Mouse (Mus musculus) inflammation-experienced regulatory T-cells, adult 16 weeks (primary cell): ENCODE measurements around the gene Asap3. TPM values are rescaled to one million over a fixed set of nuclear protein-coding genes. Genes with fewer than 3 reads are reported as not detected.

Source experiments
- polyA plus RNA-seq: library from polyadenylated mRNA; unstranded; fragments of 100-300 nt; shearing (Covaris generic); gene quantifications from one replicate; pipeline ENCODE4 v1.2.1, GENCODE M21; 2017

Gene Asap3
- polyA plus RNA-seq = 0.32 TPM

GRCm38 (mm10) chr4:136206033-136206893 is at the start of gene Asap3:
Gene Asap3 (plus strand): TSS chr4:136206365.

GRCm38 (mm10) chr4:136172011-136172541 is 34.1 kb upstream of the Asap3 start, which contains the start of gene E2f2:
Gene E2f2 (plus strand): TSS chr4:136172394.

GRCm38 (mm10) chr4:136247729-136248463 is 41.7 kb downstream of the Asap3 start, which contains the start of gene Tcea3:
Gene Tcea3 (plus strand): TSS chr4:136247729.

GRCm38 (mm10) chr4:136284455-136284854 is 78.3 kb downstream of the Asap3 start, which contains the start of gene Zfp46:
Gene Zfp46 (plus strand): TSS chr4:136284683.

Other genes with a start within 250 kb of the Asap3 start
- 30.6 TPM for gene Gale, start 242.6 kb upstream of the Asap3 start, polyA plus RNA-seq
- 370 TPM for gene Lypla2, start 233.7 kb upstream of the Asap3 start, polyA plus RNA-seq
- 10.0 TPM for gene Pithd1, start 219.1 kb upstream of the Asap3 start, polyA plus RNA-seq
- 77.0 TPM for gene Eloa, start 184.6 kb upstream of the Asap3 start, polyA plus RNA-seq
- gene Rpl11, start 152.9 kb upstream of the Asap3 start, polyA plus RNA-seq = 301 TPM
- 265 TPM for gene Id3, start 62.9 kb upstream of the Asap3 start, polyA plus RNA-seq
- 17.4 TPM for gene E2f2, start 34.0 kb upstream of the Asap3 start, polyA plus RNA-seq
- gene Tcea3, start 41.4 kb downstream of the Asap3 start, polyA plus RNA-seq = 0.85 TPM
- gene Zfp46, start 78.3 kb downstream of the Asap3 start, polyA plus RNA-seq = 20.4 TPM
- 141 TPM for gene Hnrnpr, start 104.6 kb downstream of the Asap3 start, polyA plus RNA-seq
- gene Htr1d, start 217.2 kb downstream of the Asap3 start, polyA plus RNA-seq = not detected